In genomic region chr16:65657829-65658228, GRCm38 (mm10) we compare ENCODE assay signal across 29 mouse cellular contexts.
A peak's percentile ranks its signal among the peaks of the same experiment; 100 is the strongest.
DNase-seq lines count a peak whose midpoint lies in the region; ATAC-seq and TF ChIP-seq lines count a peak whose summit lies in the region.
"Had no signal": no experiment of that assay in that cellular context is flagged by ENCODE, and none has a peak within 500 bp of the region (broad histone marks: within the 10 kb centered on the region; RNA-seq: fewer than 3 reads in every experiment).

No protein-coding gene starts in this region.

- no peak overlapping the region for H3K27ac ChIP-seq in forebrain, embryonic 14.5 days (ENCODE audit: low read depth, low read length)
- no peak overlapping the region for H3K27ac ChIP-seq in forebrain, postnatal 0 days (ENCODE audit: low read depth, low read length)
- no peak overlapping the region for H3K27ac ChIP-seq in midbrain, embryonic 11.5 days (ENCODE audit: low read depth, low read length)
- no peak overlapping the region for H3K27ac ChIP-seq in midbrain, embryonic 16.5 days (ENCODE audit: low read length)
- no peak overlapping the region for H3K27ac ChIP-seq in midbrain, postnatal 0 days (ENCODE audit: low read depth, low read length)
- H3K27ac ChIP-seq: embryonic facial prominence, embryonic 10.5 days; embryonic facial prominence, embryonic 13.5 days; forebrain, embryonic 10.5 days; heart, adult 2 months; heart, embryonic 10.5 days; heart, embryonic 13.5 days; hindbrain, embryonic 15.5 days; intestine, embryonic 15.5 days had no signal

- H3K4me3 ChIP-seq in forebrain, embryonic 14.5 days (ENCODE audit: low read depth, low read length), result no peak overlapping the region
- no peak overlapping the region for H3K4me3 ChIP-seq in forebrain, postnatal 0 days (ENCODE audit: low read depth, low read length)
- no peak overlapping the region for H3K4me3 ChIP-seq in midbrain, embryonic 11.5 days (ENCODE audit: low read depth, low read length)
- no peak overlapping the region for H3K4me3 ChIP-seq in midbrain, embryonic 16.5 days (ENCODE audit: low read depth, low read length)
- no peak overlapping the region for H3K4me3 ChIP-seq in midbrain, postnatal 0 days (ENCODE audit: low read depth, low read length)
- H3K4me3 ChIP-seq: embryonic facial prominence, embryonic 10.5 days; embryonic facial prominence, embryonic 13.5 days; forebrain, embryonic 10.5 days; heart, adult 2 months; heart, embryonic 10.5 days; heart, embryonic 13.5 days; hindbrain, embryonic 15.5 days; intestine, embryonic 15.5 days had no signal

- no peaks in the 10 kb centered on the region for H3K27me3 ChIP-seq in forebrain, embryonic 14.5 days (replicated peaks; ENCODE audit: control insufficient read depth, insufficient read depth, low read length)
- no peaks in the 10 kb centered on the region for H3K27me3 ChIP-seq in forebrain, postnatal 0 days (ENCODE audit: insufficient read depth, low read length)
- no peaks in the 10 kb centered on the region for H3K27me3 ChIP-seq in midbrain, embryonic 11.5 days (ENCODE audit: control insufficient read depth, insufficient read depth, low read length)
- H3K27me3 ChIP-seq in midbrain, embryonic 16.5 days (ENCODE audit: control insufficient read depth, insufficient read depth, low read depth, low read length), result no peaks in the 10 kb centered on the region
- no peaks in the 10 kb centered on the region for H3K27me3 ChIP-seq in midbrain, postnatal 0 days (ENCODE audit: insufficient read depth, low read length)
- H3K27me3 ChIP-seq: CH12.LX; embryonic facial prominence, embryonic 13.5 days; heart, embryonic 13.5 days; hindbrain, embryonic 15.5 days; intestine, embryonic 15.5 days had no signal

- no peaks in the 10 kb centered on the region for H3K4me1 ChIP-seq in forebrain, embryonic 14.5 days (ENCODE audit: control insufficient read depth, insufficient read depth, low read length)
- H3K4me1 ChIP-seq in forebrain, postnatal 0 days (ENCODE audit: insufficient read depth), result no peaks in the 10 kb centered on the region
- H3K4me1 ChIP-seq in midbrain, embryonic 11.5 days (ENCODE audit: control insufficient read depth, insufficient read depth, low read length), result no peaks in the 10 kb centered on the region
- no peaks in the 10 kb centered on the region for H3K4me1 ChIP-seq in midbrain, embryonic 16.5 days (ENCODE audit: control insufficient read depth, insufficient read depth, low read length)
- H3K4me1 ChIP-seq in midbrain, postnatal 0 days (ENCODE audit: insufficient read depth, low read length), result no peaks in the 10 kb centered on the region
- H3K4me1 ChIP-seq: embryonic facial prominence, embryonic 13.5 days; forebrain, embryonic 10.5 days; heart, embryonic 10.5 days; heart, embryonic 13.5 days; hindbrain, embryonic 15.5 days; intestine, embryonic 15.5 days had no signal

- 14% methylated on average over 2 of the region's 2 CpGs for WGBS in forebrain, embryonic 14.5 days
- 8% methylated on average over 2 of the region's 2 CpGs for WGBS in forebrain, postnatal 0 days
- 23% methylated on average over 2 of the region's 2 CpGs for WGBS in midbrain, embryonic 11.5 days
- 9% methylated on average over 2 of the region's 2 CpGs for WGBS in midbrain, embryonic 16.5 days
- 14% methylated on average over 2 of the region's 2 CpGs for WGBS in midbrain, postnatal 0 days

- DNase-seq in forebrain, embryonic 14.5 days (ENCODE audit: low spot score), result peak; percentile 3
- DNase-seq in forebrain, postnatal 0 days, result no peak
- no peak for DNase-seq in midbrain, embryonic 11.5 days (ENCODE audit: low spot score, missing footprints)
- DNase-seq in brain, embryonic 14.5 days (ENCODE audit: low read depth), result peak; percentile 40
- DNase-seq in midbrain, postnatal 0 days (ENCODE audit: low spot score), result no peak
- DNase-seq: adrenal gland, postnatal 10 days; B cell, adult 2 months; cerebellum, adult 11-12 months; cerebellum, adult 8-10 months; cerebellum, postnatal 10 days; cerebellum, postnatal 36 days; embryo, embryonic 11 days; gastrocnemius, postnatal 10 days; gastrocnemius, postnatal 36 days; heart, adult 2 months; heart, postnatal 14 days; heart, postnatal 4 days had no signal

- no peaks in the 10 kb centered on the region for H3K36me3 ChIP-seq in forebrain, embryonic 14.5 days (ENCODE audit: control insufficient read depth, insufficient read depth, low read length)
- no peaks in the 10 kb centered on the region for H3K36me3 ChIP-seq in forebrain, postnatal 0 days (ENCODE audit: insufficient read depth)
- H3K36me3 ChIP-seq in midbrain, embryonic 11.5 days (ENCODE audit: control insufficient read depth, insufficient read depth, low read length), result no peaks in the 10 kb centered on the region
- no peaks in the 10 kb centered on the region for H3K36me3 ChIP-seq in midbrain, embryonic 16.5 days (ENCODE audit: control insufficient read depth, insufficient read depth, low read length)
- no peaks in the 10 kb centered on the region for H3K36me3 ChIP-seq in midbrain, postnatal 0 days (ENCODE audit: insufficient read depth, low read length)
- H3K36me3 ChIP-seq: embryonic facial prominence, embryonic 10.5 days; embryonic facial prominence, embryonic 13.5 days; forebrain, embryonic 10.5 days; G1E; heart, embryonic 10.5 days; heart, embryonic 13.5 days; hindbrain, embryonic 15.5 days; intestine, embryonic 15.5 days had no signal

- H3K9ac ChIP-seq in forebrain, embryonic 14.5 days (ENCODE audit: low read length), result no peak overlapping the region
- H3K9ac ChIP-seq in forebrain, postnatal 0 days, result no peak overlapping the region
- H3K9ac ChIP-seq in midbrain, embryonic 11.5 days (ENCODE audit: low read length), result no peak overlapping the region
- H3K9ac ChIP-seq in midbrain, embryonic 16.5 days (ENCODE audit: low read depth, low read length), result no peak overlapping the region
- H3K9ac ChIP-seq in midbrain, postnatal 0 days (replicated peaks; ENCODE audit: low read length, poor library complexity, severe bottlenecking), result no peak overlapping the region
- H3K9ac ChIP-seq: embryonic facial prominence, embryonic 13.5 days; heart, embryonic 13.5 days; hindbrain, embryonic 15.5 days; intestine, embryonic 15.5 days had no signal

- TF ChIP-seq CTCF in forebrain, postnatal 0 days (IDR thresholded peaks at IDR 0.05; ENCODE audit: low read depth), result no peak
- TF ChIP-seq CTCF in brain, embryonic 14.5 days (IDR thresholded peaks at IDR 0.05; ENCODE audit: borderline replicate concordance, extremely low read depth, insufficient read depth, insufficient read length), result no peak
- no peak for TF ChIP-seq CTCF in midbrain, postnatal 0 days (IDR thresholded peaks at IDR 0.05)

- H3K4me2 ChIP-seq in forebrain, embryonic 14.5 days (ENCODE audit: low read length), result no peak overlapping the region
- H3K4me2 ChIP-seq in forebrain, postnatal 0 days (ENCODE audit: low read depth), result no peak overlapping the region
- no peak overlapping the region for H3K4me2 ChIP-seq in midbrain, embryonic 11.5 days
- H3K4me2 ChIP-seq in midbrain, embryonic 16.5 days (ENCODE audit: low read length), result no peak overlapping the region
- H3K4me2 ChIP-seq in midbrain, postnatal 0 days (ENCODE audit: low read depth, low read length, poor library complexity, severe bottlenecking), result no peak overlapping the region
- H3K4me2 ChIP-seq: embryonic facial prominence, embryonic 13.5 days; heart, embryonic 13.5 days; hindbrain, embryonic 15.5 days; intestine, embryonic 15.5 days had no signal

- no peak for TF ChIP-seq POLR2A in brain, embryonic 14.5 days (IDR thresholded peaks at IDR 0.05; ENCODE audit: borderline replicate concordance, extremely low read depth, insufficient read depth, insufficient read length, poor library complexity, severe bottlenecking)

- no peak for ATAC-seq in forebrain, embryonic 14.5 days
- ATAC-seq in forebrain, postnatal 0 days, result no peak
- ATAC-seq in midbrain, embryonic 11.5 days (ENCODE audit: low FRiP score), result peak; percentile 75
- no peak for ATAC-seq in midbrain, embryonic 16.5 days
- ATAC-seq in midbrain, postnatal 0 days (ENCODE audit: low FRiP score), result 0 out of 2 replicates have a peak, but pooled peaks have one; percentile 54
- no peak for ATAC-seq in erythroblast, adult 5-6 weeks (replicated peaks; ENCODE audit: low FRiP score, poor library complexity, severe bottlenecking)
- ATAC-seq: intestine, embryonic 15.5 days; Patski had no signal

- H3K9me3 ChIP-seq in forebrain, embryonic 14.5 days (replicated peaks; ENCODE audit: control insufficient read depth, low read length), result no peaks in the 10 kb centered on the region
- H3K9me3 ChIP-seq in forebrain, postnatal 0 days (ENCODE audit: low read length), result no peaks in the 10 kb centered on the region
- H3K9me3 ChIP-seq in midbrain, embryonic 11.5 days (ENCODE audit: control insufficient read depth, low read length), result no peaks in the 10 kb centered on the region
- no peaks in the 10 kb centered on the region for H3K9me3 ChIP-seq in midbrain, embryonic 16.5 days (replicated peaks; ENCODE audit: control insufficient read depth, low read length, poor library complexity, severe bottlenecking)
- H3K9me3 ChIP-seq in midbrain, postnatal 0 days (ENCODE audit: low read length), result no peaks in the 10 kb centered on the region
- H3K9me3 ChIP-seq: embryonic facial prominence, embryonic 10.5 days; embryonic facial prominence, embryonic 13.5 days; forebrain, embryonic 10.5 days; G1E; heart, embryonic 10.5 days; heart, embryonic 13.5 days; hindbrain, embryonic 15.5 days; intestine, embryonic 15.5 days had no signal

Comparison
In these comparisons a context has a peak if more than half of its experiments do, and no peak if none do; other contexts are left out.
1. ATAC-seq: peak in midbrain, embryonic 11.5 days (single experiment) and midbrain, postnatal 0 days (single experiment); none in forebrain, embryonic 14.5 days (single experiment), forebrain, postnatal 0 days (single experiment), midbrain, embryonic 16.5 days (single experiment) and erythroblast, adult 5-6 weeks (single experiment).
2. DNase-seq: peak in forebrain, embryonic 14.5 days (single experiment) and brain, embryonic 14.5 days (single experiment); none in forebrain, postnatal 0 days (single experiment), midbrain, embryonic 11.5 days (single experiment) and midbrain, postnatal 0 days (single experiment).